Mouse (Mus musculus) adrenal gland, adult 8-10 months (tissue): ENCODE measurements around the gene Mansc4. TPM values are rescaled to one million over a fixed set of nuclear protein-coding genes. Genes with fewer than 3 reads are reported as not detected.
A peak's percentile ranks its signal among the peaks of the same experiment; 100 is the strongest.

Source experiments
- DNase-seq: peaks from one replicate; pipeline ENCODE4 v3.0.0; 2022
- total RNA-seq, 4 experiments: library from RNA; stranded (reverse); gene quantifications; 2 replicates each; pipeline ENCODE4 v1.2.4; 2022

Mansc4 gene
- total RNA-seq, 4 experiments from 2014 or later: 0.35 to 0.80 TPM; not detected in 2

DNA sequence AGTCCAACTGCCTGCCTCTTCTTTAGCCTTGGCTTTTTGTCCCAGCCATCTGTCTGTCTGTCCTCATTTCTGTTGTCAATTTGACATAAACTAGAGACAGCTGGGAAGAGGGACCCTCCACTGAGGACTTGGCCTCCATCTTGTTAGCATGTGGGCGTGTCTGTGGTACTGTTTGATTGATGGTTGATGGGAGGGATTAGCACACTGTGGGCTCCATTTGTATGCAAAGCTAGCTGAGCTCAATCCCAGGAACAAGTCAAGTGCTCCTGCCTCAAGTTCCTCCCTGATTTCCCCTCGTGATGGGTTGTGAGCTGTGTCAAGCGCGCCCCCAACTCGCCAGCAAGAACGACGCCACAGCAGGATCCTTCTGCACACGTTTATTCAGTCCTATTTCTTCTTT, 10.0 kb downstream of the Mansc4 start:
- DNase-seq: no peak

GRCm38 (mm10) chr6:147075808-147076387, 10.9 kb downstream of the Mansc4 start:
- no peak for DNase-seq

DNA sequence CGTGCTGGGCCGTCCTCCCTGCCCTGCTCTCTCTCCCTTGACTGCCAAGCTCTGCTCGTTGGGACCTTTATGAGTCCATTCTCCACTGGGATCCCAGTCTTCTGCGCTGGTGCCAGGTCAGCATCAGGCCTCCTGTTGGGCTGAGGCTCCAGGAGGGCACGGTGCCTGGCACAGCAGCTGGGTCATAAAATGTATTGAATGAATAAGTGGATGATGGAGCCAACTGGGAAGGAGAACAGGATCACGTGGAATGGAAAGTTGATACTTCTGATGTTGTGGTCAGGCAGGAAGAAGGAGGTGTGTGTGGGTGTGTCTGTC, 21.9 kb downstream of the Mansc4 start:
- DNase-seq: no peak

DNA sequence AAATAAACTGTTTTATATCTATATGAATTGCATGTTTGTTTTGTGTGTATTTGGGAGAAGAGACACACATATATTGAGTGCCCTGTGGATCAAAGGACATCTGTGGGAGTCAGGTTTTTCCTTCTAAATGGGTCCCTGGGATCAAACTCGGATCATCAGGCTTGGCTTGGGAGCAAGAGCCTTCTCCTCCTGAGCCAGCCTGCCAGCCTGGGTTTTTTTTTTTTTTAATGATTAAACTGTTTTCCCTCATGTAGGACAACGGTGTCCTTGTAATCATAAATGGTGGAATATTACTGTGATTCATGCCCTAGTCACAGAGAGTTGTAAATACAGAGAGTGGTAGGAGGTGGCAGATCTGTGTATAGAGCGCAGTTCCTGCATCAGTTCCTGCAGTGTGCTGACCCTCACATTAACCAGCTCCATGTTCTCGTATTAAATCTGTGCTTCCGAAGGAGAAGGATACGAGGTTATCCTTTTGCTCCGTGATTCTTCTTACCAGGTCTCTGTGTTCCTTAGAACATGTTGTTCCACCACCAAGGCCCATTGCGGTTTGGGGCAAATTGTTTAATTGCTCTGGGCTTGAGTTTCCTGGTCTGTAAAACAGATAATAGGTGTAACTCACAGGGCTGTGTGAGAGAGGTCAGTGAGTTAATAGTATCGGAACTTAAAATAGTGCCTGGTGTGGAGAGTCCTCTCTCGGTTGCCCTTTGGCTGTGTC, 22.4 kb downstream of the Mansc4 start:
- no peak for DNase-seq

DNA sequence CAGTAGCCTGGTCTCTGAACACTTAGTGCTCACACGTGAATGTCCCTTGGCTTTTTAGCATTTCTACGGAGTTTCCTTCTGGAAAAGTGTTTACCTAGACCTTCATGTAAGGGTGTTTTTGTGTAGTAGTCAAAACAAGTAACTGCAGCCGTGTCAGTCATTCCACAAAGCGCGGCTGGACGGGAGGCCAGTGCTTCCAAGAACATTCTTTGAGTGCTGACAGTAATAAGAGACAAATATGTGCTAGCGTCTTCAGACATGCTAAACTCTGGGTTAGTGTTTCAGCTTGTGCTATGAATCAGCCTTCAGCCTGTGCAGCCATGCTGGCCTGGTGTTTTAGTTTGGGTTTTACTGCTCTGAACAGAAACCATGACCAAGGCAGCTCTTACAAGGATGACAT, 24.1 kb downstream of the Mansc4 start:
- no peak for DNase-seq

DNA sequence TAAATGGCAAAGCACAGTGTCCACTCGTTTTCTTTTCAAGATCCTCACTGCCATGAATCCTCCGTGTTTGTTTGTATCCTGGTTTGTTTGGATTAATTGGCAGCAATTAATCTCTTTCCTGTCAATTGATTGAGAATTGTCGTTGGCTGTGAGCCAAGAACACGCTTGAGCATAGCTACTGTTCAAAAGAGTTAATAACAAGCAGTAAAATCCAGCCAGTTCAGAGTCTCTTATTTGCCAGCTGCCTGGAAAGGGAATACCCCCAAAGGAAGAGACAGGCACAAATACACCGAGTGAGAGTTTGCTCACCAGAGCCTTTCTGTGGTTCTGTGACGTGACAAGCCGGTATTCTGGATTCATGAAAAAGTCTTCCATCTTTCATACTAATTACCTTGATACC, 24.8 kb downstream of the Mansc4 start:
- no peak for DNase-seq

GRCm38 (mm10) chr6:147061630-147062029, 25.2 kb downstream of the Mansc4 start:
- DNase-seq: no peak

- no peak for DNase-seq
Observed at GRCm38 (mm10) chr6:147059326-147059725, 27.5 kb downstream of the Mansc4 start.

- DNase-seq: no peak
Observed at GRCm38 (mm10) chr6:147055374-147055977, 31.4 kb downstream of the Mansc4 start.

GRCm38 (mm10) chr6:147053785-147054646, 32.8 kb downstream of the Mansc4 start:
- no peak for DNase-seq

DNA sequence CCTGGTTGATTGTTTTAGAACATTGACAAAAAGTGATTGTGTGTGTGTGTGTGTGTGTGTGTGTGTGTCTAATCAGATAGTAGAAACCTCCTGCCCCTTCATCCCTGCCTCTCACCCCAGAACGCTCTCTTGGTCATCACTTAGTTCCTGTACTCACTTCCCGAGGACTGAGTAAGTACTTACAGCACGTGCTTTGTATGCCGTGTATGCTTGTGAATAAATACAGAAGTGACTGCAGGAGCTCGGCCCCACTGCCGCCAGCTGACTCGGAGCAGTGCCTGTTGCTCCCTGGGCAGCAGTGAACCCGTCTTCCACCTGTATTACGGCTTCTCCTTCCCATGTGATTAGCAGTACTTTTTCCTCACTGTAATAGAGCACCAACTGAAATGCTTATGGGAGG, 34.4 kb downstream of the Mansc4 start:
- DNase-seq: no peak

- no peak for DNase-seq
Observed at GRCm38 (mm10) chr6:147051666-147052065, 35.2 kb downstream of the Mansc4 start.

DNA sequence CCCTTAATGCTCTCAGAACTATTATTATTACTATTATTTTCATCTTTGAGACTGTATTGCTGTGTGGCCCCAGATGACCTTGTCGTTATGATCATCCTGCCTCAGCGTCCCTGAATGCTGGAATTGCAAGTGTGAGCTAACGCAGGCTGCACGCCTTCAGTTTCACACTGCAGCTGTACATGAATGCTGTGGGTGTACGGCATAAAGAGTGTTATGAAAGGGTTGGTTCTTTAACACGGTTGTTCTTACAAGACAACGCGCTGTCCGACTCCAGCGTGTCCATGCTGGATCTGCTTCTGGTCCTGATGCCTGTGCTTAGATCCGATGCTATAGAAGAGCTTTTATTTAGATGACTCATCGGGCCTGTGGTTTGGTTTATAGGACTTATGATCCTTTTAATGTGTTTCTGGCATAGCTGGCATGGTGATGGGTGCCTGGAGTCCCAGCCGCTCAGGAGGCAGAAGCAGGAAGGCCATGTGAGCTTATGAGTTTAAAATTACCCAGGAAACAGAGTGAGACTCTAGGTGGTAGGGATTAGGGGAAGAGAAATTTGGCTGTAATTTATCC, 37.5 kb downstream of the Mansc4 start:
- DNase-seq: no peak

- no peak for DNase-seq
Observed at GRCm38 (mm10) chr6:147043633-147044032, 43.2 kb downstream of the Mansc4 start.

DNA sequence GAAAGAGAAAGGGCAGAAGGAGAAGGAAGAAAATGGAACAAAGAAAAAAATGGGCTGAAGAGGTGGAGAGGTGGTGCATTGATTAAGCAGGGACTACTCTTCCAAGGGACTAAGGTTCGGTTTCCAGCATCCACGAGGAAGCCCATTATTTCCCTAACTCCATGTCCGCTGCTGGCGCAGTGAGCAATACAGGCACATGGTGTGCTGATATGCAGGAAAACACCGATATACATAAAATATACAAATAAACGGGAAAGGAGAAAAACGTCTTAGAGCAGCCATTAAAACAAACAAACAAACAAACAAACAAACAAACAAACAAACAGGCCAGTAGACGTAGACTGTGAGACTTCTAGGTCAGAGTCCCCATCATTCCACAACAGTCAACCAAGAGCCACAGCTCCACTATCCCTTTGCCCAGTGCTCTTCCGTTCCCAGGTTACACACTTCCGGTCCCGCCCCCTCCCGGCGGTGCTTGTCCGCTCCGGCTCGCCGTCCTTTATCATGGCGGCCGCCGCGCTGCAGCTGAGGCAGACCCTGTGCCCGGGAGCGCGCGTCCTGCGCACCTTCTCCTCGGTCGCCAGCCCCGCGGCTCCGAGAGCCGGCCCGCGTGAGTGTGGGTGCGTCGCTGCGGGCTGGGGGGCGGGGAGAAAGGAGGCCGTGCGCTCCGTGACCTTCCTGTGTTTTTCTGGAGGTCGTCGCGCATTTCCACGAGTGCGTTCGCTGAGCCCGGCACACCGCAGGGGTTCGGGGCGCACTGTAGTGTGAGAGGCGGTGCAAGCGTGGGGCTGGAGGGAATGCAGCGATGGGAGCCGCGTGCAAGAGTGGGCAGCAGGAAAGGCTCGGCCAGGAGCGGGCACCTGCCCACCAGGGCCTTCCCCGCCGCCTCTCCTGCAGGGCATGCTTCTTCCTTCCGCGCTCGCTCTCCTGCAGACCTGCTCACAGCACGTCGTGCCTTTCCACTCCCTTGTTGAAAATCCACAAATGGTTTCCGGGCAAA, 44.2 kb downstream of the Mansc4 start, which contains the start of gene Mrps35:
TSS of gene Mrps35 (plus strand) at position 474 of the 1,000 bp plus-strand sequence.
- peak; percentile 82 for DNase-seq

- DNase-seq: no peak
Observed at GRCm38 (mm10) chr6:147032303-147032925, 54.4 kb downstream of the Mansc4 start, which contains the start of gene Rep15. Gene Rep15 (plus strand): TSS chr6:147032584.

DNA sequence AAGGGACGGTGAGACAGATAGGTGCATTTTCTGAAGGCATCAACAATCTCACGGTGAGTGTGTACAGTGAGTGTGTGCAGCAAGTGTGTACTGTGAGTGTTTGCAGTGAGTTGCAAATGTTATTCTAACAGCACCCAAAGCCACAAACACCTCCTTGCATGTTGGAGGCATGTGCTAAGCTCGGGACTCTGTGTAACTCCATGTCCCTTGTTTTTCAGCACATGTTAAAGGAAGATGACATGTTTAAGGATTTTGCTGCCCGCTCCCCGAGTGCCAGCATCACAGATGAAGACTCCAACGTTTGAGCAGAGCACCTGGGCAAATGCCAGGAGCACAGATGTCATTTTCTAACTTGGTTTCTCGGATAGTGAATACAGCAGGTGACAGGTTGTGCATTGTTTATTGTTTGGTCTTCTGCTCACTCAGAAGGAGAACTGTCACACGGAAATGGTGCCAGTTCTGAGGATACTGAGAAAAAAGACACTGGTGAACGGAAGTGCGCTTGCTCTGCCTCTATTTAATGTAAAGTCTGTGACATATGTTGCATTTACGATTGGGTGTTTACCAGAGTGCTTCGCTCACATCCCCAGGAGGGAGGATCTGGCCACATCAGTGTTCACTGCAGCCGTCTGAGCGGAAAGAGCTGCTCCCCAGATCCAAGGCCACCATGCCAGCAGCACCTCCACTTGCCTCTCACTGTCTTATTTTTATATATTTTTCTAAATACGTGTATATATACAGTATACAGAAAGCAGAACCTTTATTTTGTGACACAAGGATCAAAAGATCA, 56.5 kb downstream of the Mansc4 start:
- DNase-seq: no peak

DNA sequence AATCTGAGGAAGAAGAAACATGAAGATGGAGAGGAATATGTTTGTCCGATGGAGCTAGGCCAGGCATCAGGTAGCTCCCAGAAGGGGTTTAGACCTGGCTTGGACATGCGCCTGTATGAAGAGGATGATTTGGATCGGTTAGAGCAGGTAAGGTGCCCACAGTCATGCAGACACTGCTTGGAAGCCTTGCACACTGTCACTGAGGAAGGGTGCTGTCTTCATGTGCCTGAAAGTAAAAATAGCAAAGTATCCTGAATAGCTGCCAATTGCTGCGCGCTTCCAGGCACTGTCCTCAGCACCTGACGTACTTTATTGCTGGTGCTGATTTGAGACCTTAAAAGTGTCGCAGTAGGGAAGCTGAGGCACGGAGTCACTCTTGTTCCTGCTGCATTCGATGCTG, 57.2 kb downstream of the Mansc4 start:
- DNase-seq: no peak

DNA sequence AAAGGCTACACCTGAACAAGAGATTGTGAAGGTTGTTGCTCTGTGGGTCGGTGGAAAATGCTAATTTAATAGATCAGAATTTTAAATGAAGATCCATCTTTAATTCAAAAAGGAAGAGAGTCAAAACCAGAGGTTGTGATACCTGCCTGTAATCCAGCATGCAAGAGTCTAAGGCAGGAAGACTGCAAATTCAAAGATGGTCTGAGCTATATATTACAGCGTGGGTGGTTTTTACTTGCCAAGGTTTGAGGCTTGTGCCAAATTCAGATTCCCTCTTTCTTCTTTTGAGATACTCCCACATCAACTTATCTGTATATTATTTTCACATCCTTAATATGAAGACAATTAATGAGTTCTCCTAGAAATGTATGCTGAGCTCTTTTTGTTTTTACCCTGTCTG, 58.4 kb downstream of the Mansc4 start:
- DNase-seq: no peak
